Mouse (Mus musculus): ENCODE measurements at regions not wholly inside any gene's neighbourhood (a gene's known extent, or its start where the extent isn't known, plus 50 kb on each side); places are given as distances from the start of the nearest gene placed in this dataset.

GRCm38 (mm10) chr8:33108914-33109313 lies 319.6 kb upstream of the 5930422O12Rik start:
- no peak for DNase-seq (ENCODE audit: low spot score)

- no peak for DNase-seq (ENCODE audit: low spot score)
Measured at GRCm38 (mm10) chr8:33115271-33116236, 313.0 kb upstream of the 5930422O12Rik start.

- no peak for DNase-seq (ENCODE audit: low spot score)
Measured at GRCm38 (mm10) chr8:33123061-33123587, 305.4 kb upstream of the 5930422O12Rik start.

- DNase-seq (ENCODE audit: low spot score), result no peak
Measured at GRCm38 (mm10) chr8:33126981-33127380, 301.5 kb upstream of the 5930422O12Rik start.

GRCm38 (mm10) chr8:33138874-33139273 lies 289.6 kb upstream of the 5930422O12Rik start:
- DNase-seq (ENCODE audit: low spot score), result no peak

- DNase-seq (ENCODE audit: low spot score), result no peak
Measured at GRCm38 (mm10) chr8:33139850-33140249, 288.7 kb upstream of the 5930422O12Rik start.

GRCm38 (mm10) chr8:33177642-33178041 lies 250.9 kb upstream of the 5930422O12Rik start:
- no peak for DNase-seq (ENCODE audit: low spot score)

GRCm38 (mm10) chr8:33183029-33183428 lies 245.5 kb upstream of the 5930422O12Rik start:
- no peak for DNase-seq (ENCODE audit: low spot score)

All from layer of hippocampus, adult 11-12 months (tissue).